Mouse (Mus musculus) hindbrain, embryonic 16.5 days (tissue): ENCODE results near the gene Hist1h4b. TPM values are rescaled to one million over a fixed set of nuclear protein-coding genes. Genes with fewer than 3 reads are reported as not detected.

Experiments used
- ATAC-seq: fragments of 200-750 bp; cut with Nextera tagmentation; 2 replicates; pipeline ENCODE4 v1.8.0; 2017; ENCODE audit warnings: moderate TSS enrichment, moderate library complexity
- H3K27ac ChIP-seq: fragments of 300-500 bp; sonication (generic); 2 replicates; pipeline ENCODE4 v1.5.1; 2014; ENCODE audit warnings: low read depth, mild to moderate bottlenecking, control low read depth, low read length, moderate library complexity
- H3K27me3 ChIP-seq: fragments of 300-500 bp; sonication (generic); replicated peaks from 2 replicates; pipeline ENCODE4 v1.6.1; 2014; ENCODE audit warnings: low read length; ENCODE audit not compliant: control insufficient read depth, insufficient read depth
- H3K36me3 ChIP-seq: fragments of 300-500 bp; sonication (generic); 2 replicates; pipeline ENCODE4 v1.6.1; 2014; ENCODE audit warnings: mild to moderate bottlenecking, low read length, moderate library complexity, mixed read lengths; ENCODE audit not compliant: control insufficient read depth, insufficient read depth
- H3K4me1 ChIP-seq: fragments of 300-500 bp; sonication (generic); 2 replicates; pipeline ENCODE4 v1.6.1; 2014; ENCODE audit warnings: low read depth, low read length; ENCODE audit not compliant: control insufficient read depth, insufficient read depth
- H3K4me2 ChIP-seq: fragments of 300-500 bp; sonication (generic); 2 replicates; pipeline ENCODE4 v1.6.1; 2014; ENCODE audit warnings: mild to moderate bottlenecking, low read length, control low read depth, moderate library complexity
- H3K4me3 ChIP-seq: fragments of 300-500 bp; sonication (generic); 2 replicates; pipeline ENCODE4 v1.5.1; 2014; ENCODE audit warnings: mild to moderate bottlenecking, low read length, control low read depth, moderate library complexity
- H3K9ac ChIP-seq: fragments of 300-500 bp; sonication (generic); 2 replicates; pipeline ENCODE4 v1.6.1; 2014; ENCODE audit warnings: low read depth, mild to moderate bottlenecking, control low read depth, low read length, moderate library complexity
- H3K9me3 ChIP-seq: fragments of 300-500 bp; sonication (generic); 2 replicates; pipeline ENCODE4 v1.6.1; 2014; ENCODE audit warnings: mild to moderate bottlenecking, low read length, moderate library complexity; ENCODE audit not compliant: control insufficient read depth
- WGBS: fragments of 180-500 bp; shearing (Covaris S2); extraction: QIAGEN DNeasy Blood & Tissue Kit; methylation state at CpG from one replicate; pipeline ENCODE4 v1.1.7; 2014; 5-methylcytosine and 5-hydroxymethylcytosine counted together
- microRNA-seq: library from miRNA; unstranded; fragments of <30 nt; microRNA quantifications from one replicate; pipeline ENCODE4, GENCODE M21; 2017
- polyA plus RNA-seq: library from polyadenylated mRNA; unstranded; fragments of >200 nt; fragmentation: Nextera tagmentation; extraction: Ambion mirVana; gene quantifications from 2 replicates; pipeline ENCODE4 v1.2.1, GENCODE M21; 2015

Gene Hist1h4b
- polyA plus RNA-seq, 1 experiment from 2014 or later: not detected

DNA sequence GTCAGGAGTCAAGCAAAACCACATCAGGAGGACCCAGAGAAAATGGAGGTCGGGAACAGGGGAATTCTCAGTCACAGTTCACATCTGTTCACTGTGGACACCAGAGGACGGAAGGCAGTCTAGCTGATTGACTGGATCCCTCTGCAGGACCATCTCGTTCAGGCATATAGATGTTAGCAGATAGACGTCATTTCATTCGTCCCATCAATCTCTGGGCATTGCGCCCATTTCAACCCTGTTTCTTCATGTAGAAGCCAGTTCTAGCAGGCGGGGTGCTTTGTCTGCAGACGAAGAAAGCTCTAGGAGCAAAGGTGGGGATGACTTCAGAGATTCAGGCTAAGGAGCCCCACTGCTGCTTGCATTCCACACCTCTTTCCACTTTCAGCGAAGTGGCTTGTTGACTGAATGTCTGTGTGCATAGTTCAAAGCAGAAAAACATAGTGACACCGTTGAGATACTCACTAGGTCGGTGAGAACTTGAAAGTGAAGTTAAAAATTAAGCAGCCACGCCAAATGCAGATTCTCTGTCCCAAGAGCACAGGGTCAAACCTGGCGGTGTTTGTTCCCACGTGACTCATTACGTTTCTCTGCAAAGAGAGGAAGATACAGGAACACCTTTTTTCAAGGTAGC, 49.7 kb downstream of the Hist1h4b start, which contains the start of gene Slc17a2:
TSS of gene Slc17a2 (plus strand) at position 572 of the 631 bp plus-strand sequence.
- WGBS: 90% methylated on average over 15 of the region's 15 CpGs
- H3K9ac ChIP-seq: no peak within 1 kb of the TSS

More for the DNA sequence above, 49.7 kb downstream of the Hist1h4b start, which contains the start of gene Slc17a2:
- Histone ChIP-seq H3K9me3 (no peaks in the 10 kb centered on the region), H3K36me3 (no peaks in the 10 kb centered on the region), H3K4me3 (no peak within 1 kb of the TSS), H3K27me3 (no peaks in the 10 kb centered on the region), H3K27ac (no peak within 1 kb of the TSS), H3K4me1 (no peaks in the 10 kb centered on the region), H3K4me2 (no peak within 1 kb of the TSS)
- ATAC-seq: no peak

Small RNA genes within 50 kb of the gene (microRNA-seq; reads per million reads assigned to microRNA genes)
- gene Gm44314 (not detected), gene Gm44484 (not detected)

Other genes with a start within 250 kb of the Hist1h4b start
- 2.6 and 2.7 TPM in 2 replicates for gene Hist1h4h, start 226.0 kb upstream of the Hist1h4b start, polyA plus RNA-seq
- gene Hist1h2af, start 223.1 kb upstream of the Hist1h4b start, polyA plus RNA-seq: not detected in 2 replicates
- 0.66 TPM in 1 of 2 replicates, not detected in the other for gene Hist1h3g, start 221.6 kb upstream of the Hist1h4b start, polyA plus RNA-seq
- gene Hist1h2bh, start 213.6 kb upstream of the Hist1h4b start, polyA plus RNA-seq: 0.16 and 0.29 TPM in 2 replicates
- not detected in 2 replicates for gene Hist1h3f, start 213.0 kb upstream of the Hist1h4b start, polyA plus RNA-seq
- 0.59 TPM in 1 of 2 replicates, not detected in the other for gene Hist1h4f, start 205.4 kb upstream of the Hist1h4b start, polyA plus RNA-seq
- gene Hist1h1d, start 203.8 kb upstream of the Hist1h4b start, polyA plus RNA-seq: 0.07 and 0.10 TPM in 2 replicates
- 0.85 and 0.97 TPM in 2 replicates for gene Hist1h3e, start 194.6 kb upstream of the Hist1h4b start, polyA plus RNA-seq
- gene Hist1h2ae, start 185.8 kb upstream of the Hist1h4b start, polyA plus RNA-seq: 9.4 and 14.5 TPM in 2 replicates
- 0.79 and 1.4 TPM in 2 replicates for gene Hist1h2bg, start 185.6 kb upstream of the Hist1h4b start, polyA plus RNA-seq
- 0.44 and 0.67 TPM in 2 replicates for gene Hist1h2bf, start 182.8 kb upstream of the Hist1h4b start, polyA plus RNA-seq
- gene Hist1h2ad, start 182.6 kb upstream of the Hist1h4b start, polyA plus RNA-seq: 0.57 and 1.3 TPM in 2 replicates
- gene Hist1h3d, start 181.2 kb upstream of the Hist1h4b start, polyA plus RNA-seq: 0.85 and 1.3 TPM in 2 replicates
- 27.6 and 30.0 TPM in 2 replicates for gene Hist1h4d, start 175.4 kb upstream of the Hist1h4b start, polyA plus RNA-seq
- gene Hist1h2be, start 135.9 kb upstream of the Hist1h4b start, polyA plus RNA-seq: 1.0 and 1.1 TPM in 2 replicates
- 4.0 and 5.0 TPM in 2 replicates for gene Hist1h1e, start 134.5 kb upstream of the Hist1h4b start, polyA plus RNA-seq
- 0.26 and 0.30 TPM in 2 replicates for gene Hist1h2ac, start 73.1 kb upstream of the Hist1h4b start, polyA plus RNA-seq
- 20.4 and 24.8 TPM in 2 replicates for gene Hist1h2bc, start 72.8 kb upstream of the Hist1h4b start, polyA plus RNA-seq
- not detected in 2 replicates for gene Hist1h1t, start 61.2 kb upstream of the Hist1h4b start, polyA plus RNA-seq
- 2.0 and 2.5 TPM in 2 replicates for gene Hist1h4c, start 58.6 kb upstream of the Hist1h4b start, polyA plus RNA-seq
- gene Hfe, start 46.2 kb upstream of the Hist1h4b start, polyA plus RNA-seq: 5.4 and 6.7 TPM in 2 replicates
- gene Hist1h1c, start 18.2 kb upstream of the Hist1h4b start, polyA plus RNA-seq: 8.6 and 10.8 TPM in 2 replicates
- 0.70 and 1.2 TPM in 2 replicates for gene Hist1h3c, start 11.4 kb upstream of the Hist1h4b start, polyA plus RNA-seq
- 0.49 and 0.66 TPM in 2 replicates for gene Hist1h2bb, start 10.3 kb upstream of the Hist1h4b start, polyA plus RNA-seq
- 3.7 and 6.8 TPM in 2 replicates for gene Hist1h2ab, start 5.9 kb upstream of the Hist1h4b start, polyA plus RNA-seq
- gene Hist1h3b, start 4.7 kb upstream of the Hist1h4b start, polyA plus RNA-seq: 1.7 and 2.7 TPM in 2 replicates
- not detected in 2 replicates for gene Hist1h4a, start 4.2 kb downstream of the Hist1h4b start, polyA plus RNA-seq
- 0.89 and 1.2 TPM in 2 replicates for gene Hist1h3a, start 5.4 kb downstream of the Hist1h4b start, polyA plus RNA-seq
- gene Hist1h1a, start 6.7 kb downstream of the Hist1h4b start, polyA plus RNA-seq: 0.44 TPM in 1 of 2 replicates, not detected in the other
- 0.07 TPM in 1 of 2 replicates, not detected in the other for gene Trim38, start 12.9 kb downstream of the Hist1h4b start, polyA plus RNA-seq
- not detected in 2 replicates for gene Slc17a2, start 50.0 kb downstream of the Hist1h4b start, polyA plus RNA-seq
- gene Slc17a3, start 82.4 kb downstream of the Hist1h4b start, polyA plus RNA-seq: not detected in 2 replicates
- not detected in 2 replicates for gene Slc17a1, start 110.7 kb downstream of the Hist1h4b start, polyA plus RNA-seq
- not detected in 2 replicates for gene Slc17a4, start 158.0 kb downstream of the Hist1h4b start, polyA plus RNA-seq
- gene Hist1h2ba, start 177.1 kb downstream of the Hist1h4b start, polyA plus RNA-seq: not detected in 2 replicates
- not detected in 2 replicates for gene Hist1h2aa, start 177.4 kb downstream of the Hist1h4b start, polyA plus RNA-seq
- 0.68 and 1.7 TPM in 2 replicates for gene Scgn, start 234.2 kb downstream of the Hist1h4b start, polyA plus RNA-seq